Mouse (Mus musculus): ENCODE results near the gene Actn4.

GRCm38 (mm10) chr7:28957286-28957685 is 4.9 kb downstream of the Actn4 start:
- no peak for TF ChIP-seq POLR2A (IDR thresholded peaks at IDR 0.05; ENCODE audit: control insufficient read depth, extremely low read depth, insufficient read depth, low read length, poor library complexity)
- TF ChIP-seq CTCF (IDR thresholded peaks at IDR 0.05; ENCODE audit: borderline replicate concordance, control insufficient read depth, extremely low read depth, insufficient read depth, low read length, poor library complexity) = no peak
